Mouse (Mus musculus): ENCODE data around the gene Dctpp1.

DNA sequence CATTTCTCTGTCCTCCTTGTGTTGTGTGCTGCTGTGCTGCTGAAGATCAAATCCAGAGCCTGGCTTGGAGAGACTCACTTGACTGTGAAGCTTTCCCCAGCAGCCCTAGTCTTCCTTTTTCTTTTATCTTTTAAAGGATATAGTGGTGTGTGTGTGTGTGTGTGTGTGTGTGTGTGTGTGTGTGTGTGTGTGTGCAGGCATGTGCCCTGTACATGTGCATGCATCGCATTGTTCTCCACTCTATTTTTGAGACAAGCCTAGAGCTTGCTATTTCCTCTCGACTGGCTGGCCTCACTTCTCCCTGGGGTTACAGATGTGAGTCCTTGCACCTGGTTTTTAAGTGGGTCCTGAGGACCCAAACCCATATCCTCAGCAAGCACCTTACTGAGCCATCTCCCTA is 21.7 kb upstream of the Dctpp1 start:
- TF ChIP-seq EP300 (IDR thresholded peaks at IDR 0.05; ENCODE audit: low read depth) (no peak), CTCF (IDR thresholded peaks at IDR 0.05; ENCODE audit: low read depth) (no peak)
